Mouse (Mus musculus) cerebellum, adult 2 months (tissue): Measurements from ENCODE around the gene Fgfr2. TPM values are rescaled to one million over a fixed set of nuclear protein-coding genes. Genes with fewer than 3 reads are reported as not detected.

ENCODE experiments used
- DNase-seq, 2 experiments: peaks; one replicate each; pipeline ENCODE4 v3.0.0; 2021
- H3K27ac ChIP-seq: fragments of 200-500 bp; 2 replicates; pipeline ENCODE4 v1.5.1; 2012; ENCODE audit warnings: low read length, control low read depth, inconsistent platforms; ENCODE audit not compliant: insufficient read depth
- H3K27me3 ChIP-seq: fragments of 200-500 bp; 2 replicates; pipeline ENCODE4 v1.6.1; 2012; ENCODE audit warnings: inconsistent platforms, mild to moderate bottlenecking, low read length, moderate library complexity; ENCODE audit not compliant: control insufficient read depth, insufficient read depth
- H3K4me1 ChIP-seq: fragments of 200-500 bp; 2 replicates; pipeline ENCODE4 v1.6.1; 2011; ENCODE audit warnings: low read length; ENCODE audit not compliant: control insufficient read depth, insufficient read depth
- H3K4me3 ChIP-seq: fragments of 200-500 bp; replicated peaks from 2 replicates; pipeline ENCODE3; 2011; ENCODE audit warnings: mild to moderate bottlenecking, low read depth, low read length, control low read depth; ENCODE audit not compliant: insufficient read depth
- CTCF ChIP-seq: fragments of 200-500 bp; IDR thresholded peaks from 2 replicates; pipeline ENCODE4 v1.5.1; 2011; ENCODE audit warnings: low read depth, mild to moderate bottlenecking, control low read depth, low read length, moderate library complexity, borderline replicate concordance; ENCODE audit not compliant: insufficient read depth
- POLR2A ChIP-seq: fragments of 200-500 bp; IDR thresholded peaks from 2 replicates; pipeline ENCODE4 v1.6.1; 2011; ENCODE audit warnings: low read length, control low read depth, borderline replicate concordance; ENCODE audit not compliant: insufficient read depth
- whole genome bisulfite sequencing: fragments of 180-500 bp; shearing (Covaris S2); methylation state at CpG from one replicate; pipeline ENCODE4 v1.1.7; 2018; 5-methylcytosine and 5-hydroxymethylcytosine counted together
- polyA plus RNA-seq: library from polyadenylated mRNA; depleted of rRNA; stranded (reverse); fragments of >200 nt; gene quantifications from 2 replicates; pipeline ENCODE4 v1.2.3, GENCODE M21; 2012

Fgfr2 gene
- polyA plus RNA-seq, 1 experiment: 95.3 TPM

DNA sequence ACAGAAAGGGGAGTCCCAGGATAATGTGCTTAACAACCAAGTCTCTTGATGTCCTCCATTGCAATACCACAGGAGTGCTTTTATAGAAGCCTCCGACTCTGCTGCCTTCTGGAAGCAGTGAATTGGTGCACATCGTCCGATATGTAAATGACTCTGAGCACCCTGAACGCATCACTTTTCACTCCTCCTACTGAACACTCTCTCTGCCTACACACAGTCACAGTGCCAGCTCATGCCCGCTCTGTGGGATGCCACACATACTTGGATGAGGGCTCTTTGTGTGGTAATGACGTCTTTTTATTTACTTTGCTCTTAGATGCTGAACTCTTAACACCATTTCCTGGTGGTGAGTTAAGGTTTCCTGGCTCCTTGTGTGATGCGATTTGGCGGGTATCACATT lies 1936.1 kb downstream of the Fgfr2 start:
- Histone ChIP-seq H3K27me3 (no peaks in the 10 kb centered on the region), H3K4me3 (no peak overlapping the region), H3K27ac (no peak overlapping the region), H3K4me1 (no peaks in the 10 kb centered on the region)
- no peak for TF ChIP-seq CTCF
- DNase-seq: no peak
- WGBS: 65% methylated on average over 8 of the region's 8 CpGs

DNA sequence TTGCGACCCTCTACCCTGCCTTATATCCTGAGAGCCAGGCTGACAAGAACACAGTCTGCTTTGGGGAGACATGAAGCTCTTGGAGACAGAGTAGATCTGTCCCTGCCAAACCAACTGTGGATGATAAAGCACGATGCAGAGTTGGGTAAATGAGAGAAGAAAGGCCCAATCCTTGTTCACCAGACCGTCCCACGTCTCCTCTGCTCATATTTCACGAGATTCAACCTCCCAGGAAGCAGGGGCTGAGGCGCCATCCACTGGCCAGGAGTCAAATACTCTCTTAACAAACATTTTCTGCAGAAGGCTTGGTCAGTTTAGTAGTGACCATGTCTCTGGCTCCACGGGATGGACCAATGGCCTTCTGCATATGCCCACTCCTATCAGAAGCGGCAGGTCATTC lies 1938.8 kb downstream of the Fgfr2 start:
- 65% methylated on average over 8 of the region's 8 CpGs for WGBS
- H3K27me3 ChIP-seq: no peaks in the 10 kb centered on the region
- H3K4me3 ChIP-seq: no peak overlapping the region
- no peak overlapping the region for H3K27ac ChIP-seq
- TF ChIP-seq CTCF: peak; percentile 28; the same call in 1 of the 2 replicates
- TF ChIP-seq POLR2A: no peak
- no peak for DNase-seq
- no peaks in the 10 kb centered on the region for H3K4me1 ChIP-seq

DNA sequence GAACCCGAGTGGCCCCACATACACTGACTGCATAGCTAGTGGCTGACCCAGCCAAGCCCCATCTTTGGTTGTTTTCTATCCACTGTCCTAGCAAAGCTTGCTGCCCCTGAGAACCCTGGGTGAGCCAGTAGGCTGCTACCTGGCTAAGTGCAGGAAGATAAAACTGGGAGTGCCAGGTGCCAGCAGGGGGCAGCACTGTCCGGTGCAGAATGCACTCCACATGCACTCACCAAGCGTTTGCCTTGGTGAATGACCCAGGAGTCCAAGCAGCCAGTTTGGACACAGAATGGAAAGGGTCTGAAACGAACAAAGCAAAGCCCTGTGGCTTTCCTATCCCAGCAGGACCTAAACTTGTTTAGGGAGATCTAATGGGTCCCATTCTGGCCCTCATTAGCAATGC lies 1940.5 kb downstream of the Fgfr2 start:
- H3K27ac ChIP-seq: no peak overlapping the region
- H3K27me3 ChIP-seq: no peaks in the 10 kb centered on the region
- H3K4me3 ChIP-seq: no peak overlapping the region
- 41% methylated on average over 4 of the region's 4 CpGs for WGBS
- H3K4me1 ChIP-seq: no peaks in the 10 kb centered on the region
- DNase-seq: peak in 1 of 2 experiments; percentile 17
- no peak for TF ChIP-seq POLR2A
- peak; percentile 54; the same call in 1 of the 2 replicates for TF ChIP-seq CTCF

DNA sequence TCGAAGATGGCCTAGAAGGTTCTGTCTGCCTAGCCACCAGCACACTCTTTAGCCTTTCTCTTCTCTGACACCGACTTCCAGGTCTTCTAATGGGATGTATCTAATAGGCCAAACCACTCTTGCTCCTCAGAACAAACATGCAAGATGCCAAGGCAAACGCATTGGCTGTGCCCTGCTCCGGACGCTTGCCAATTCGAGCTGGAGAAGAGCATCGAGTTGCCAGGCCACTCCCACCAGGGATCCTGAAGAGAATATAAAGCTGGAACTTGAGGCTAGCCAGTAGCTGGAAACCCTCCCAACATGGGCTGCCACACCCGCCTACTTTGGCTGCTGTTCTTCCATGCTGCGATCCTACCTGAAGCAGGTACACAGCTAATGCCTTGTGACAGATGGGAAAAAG lies 1949.0 kb downstream of the Fgfr2 start, which contains the start of gene 5430419D17Rik:
Gene 5430419D17Rik (plus strand): TSS at position 282 of the 400 bp plus-strand sequence.
- no peak within 1 kb of the TSS for H3K27ac ChIP-seq
- no peak within 1 kb of the TSS for H3K4me3 ChIP-seq
- WGBS: 24% methylated on average over 9 of the region's 9 CpGs
- TF ChIP-seq CTCF (no peak), POLR2A (no peak)
- no peaks in the 10 kb centered on the region for H3K27me3 ChIP-seq
- H3K4me1 ChIP-seq: no peaks in the 10 kb centered on the region; the same call in 1 of the 2 replicates
- DNase-seq: peak in 1 of 2 experiments; percentile 19

DNA sequence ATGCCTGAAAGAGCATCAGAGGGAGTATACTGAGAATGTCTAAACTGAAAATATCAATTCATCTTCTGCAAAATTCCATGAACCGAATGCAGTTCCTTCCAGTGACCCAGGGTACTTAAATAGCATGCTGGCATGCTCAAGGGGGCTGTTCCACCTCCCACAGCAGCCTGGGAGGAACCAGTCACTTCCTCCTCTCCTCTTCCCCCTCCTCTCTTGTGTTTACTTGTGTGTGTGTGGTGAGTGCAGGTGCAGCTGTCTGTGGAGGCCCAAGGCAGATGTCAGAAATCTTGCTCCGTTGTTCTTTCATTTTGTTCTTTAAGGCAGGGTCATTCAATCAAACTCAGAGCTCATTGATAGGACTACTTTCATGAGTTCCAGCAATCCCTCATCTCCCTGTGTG lies 1954.1 kb downstream of the Fgfr2 start:
- no peaks in the 10 kb centered on the region for H3K27me3 ChIP-seq
- WGBS: 62% methylated on average over 2 of the region's 2 CpGs
- DNase-seq: no peak
- H3K27ac ChIP-seq: no peak overlapping the region
- no peaks in the 10 kb centered on the region; the same call in 1 of the 2 replicates for H3K4me1 ChIP-seq
- no peak overlapping the region for H3K4me3 ChIP-seq
- no peak for TF ChIP-seq CTCF
- no peak for TF ChIP-seq POLR2A

DNA sequence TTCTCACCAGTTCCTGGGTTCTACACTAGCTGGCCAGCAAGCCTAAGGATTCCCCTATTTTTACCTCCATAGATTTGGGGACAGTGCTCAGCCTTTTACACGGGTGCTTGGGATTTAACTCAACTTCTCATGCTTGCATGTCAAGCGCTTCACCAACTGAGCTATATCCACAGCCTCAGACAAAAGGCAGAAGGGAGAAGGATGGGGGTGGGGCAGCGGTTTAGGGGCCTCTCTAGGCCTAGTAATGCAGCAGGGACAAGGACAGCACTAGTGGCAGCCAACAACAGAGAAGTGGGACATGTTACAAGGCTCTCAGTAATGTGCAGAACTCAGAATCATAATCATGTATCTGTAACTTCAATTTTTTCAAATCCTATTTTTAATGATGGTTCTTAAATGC lies 1955.4 kb downstream of the Fgfr2 start:
- DNase-seq: no peak
- no peaks in the 10 kb centered on the region; the same call in 1 of the 2 replicates for H3K4me1 ChIP-seq
- H3K4me3 ChIP-seq: no peak overlapping the region
- WGBS: 84% methylated on average over 3 of the region's 3 CpGs
- TF ChIP-seq POLR2A: no peak
- TF ChIP-seq CTCF: no peak
- H3K27ac ChIP-seq: no peak overlapping the region
- H3K27me3 ChIP-seq: no peaks in the 10 kb centered on the region

DNA sequence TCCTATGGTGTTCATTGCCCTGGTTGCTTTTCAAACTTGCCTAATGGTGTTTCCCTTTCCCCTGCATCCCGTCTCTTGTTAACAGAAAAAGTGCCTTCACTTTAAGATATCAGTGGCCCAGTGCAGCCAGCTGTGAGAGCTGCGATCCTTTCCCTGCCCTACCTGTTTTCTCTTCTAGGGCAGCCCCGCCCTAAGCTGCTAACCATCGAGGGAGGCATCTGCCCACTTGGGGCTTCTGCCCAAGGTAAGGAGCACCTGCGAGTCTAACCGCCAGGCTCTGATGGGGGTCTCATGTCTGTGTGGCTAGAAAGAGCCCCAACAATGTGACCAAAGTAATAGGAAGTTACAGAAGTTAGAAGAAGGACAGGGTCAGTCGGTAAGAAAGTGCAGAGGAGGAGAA lies 1960.9 kb downstream of the Fgfr2 start:
- H3K4me1 ChIP-seq: peaks cover 9% of the 10 kb centered on the region; the same call in 1 of the 2 replicates
- no peaks in the 10 kb centered on the region; the same call in 1 of the 2 replicates for H3K27me3 ChIP-seq
- WGBS: 85% methylated on average over 7 of the region's 7 CpGs
- no peak for DNase-seq
- TF ChIP-seq CTCF (no peak), POLR2A (no peak)
- H3K27ac ChIP-seq: no peak overlapping the region
- H3K4me3 ChIP-seq: no peak overlapping the region

DNA sequence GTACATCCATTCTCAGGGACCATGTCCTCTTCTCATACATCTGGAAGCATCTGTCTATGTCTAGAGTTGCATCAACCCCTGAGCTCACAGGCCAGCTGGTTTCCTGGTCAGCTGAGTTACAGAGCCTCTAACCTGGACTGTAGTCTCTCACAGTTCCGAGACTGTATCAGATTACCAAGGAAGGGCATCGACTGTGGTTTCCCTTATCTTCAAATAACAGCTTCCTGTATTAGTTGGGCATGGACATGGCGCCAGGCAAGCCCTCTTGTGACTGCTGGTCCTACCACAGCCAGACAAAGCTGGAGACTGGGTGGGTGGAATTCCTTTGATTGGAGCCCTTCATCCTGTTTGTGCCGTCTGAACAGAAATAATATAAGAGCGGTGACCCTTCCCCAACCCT lies 1970.1 kb downstream of the Fgfr2 start:
- H3K27ac ChIP-seq: no peak overlapping the region
- TF ChIP-seq POLR2A: no peak
- TF ChIP-seq CTCF: no peak
- 88% methylated on average over 5 of the region's 5 CpGs for WGBS
- H3K27me3 ChIP-seq: no peaks in the 10 kb centered on the region
- H3K4me3 ChIP-seq: no peak overlapping the region
- no peak for DNase-seq
- 0 out of 2 replicates have a peak, but pooled peaks cover 3% of the 10 kb centered on the region for H3K4me1 ChIP-seq
